Mouse (Mus musculus) G1E-ER4 (cell line): Measurements from ENCODE around the gene Dgkh. TPM values are rescaled to one million over a fixed set of nuclear protein-coding genes. Genes with fewer than 3 reads are reported as not detected.

Experiments used
- GATA1 ChIP-seq: IDR thresholded peaks from one replicate; pipeline ENCODE4 v1.8.0; 2012; ENCODE audit warnings: low read length, inconsistent platforms
- polyA plus RNA-seq: library from polyadenylated mRNA; stranded (reverse); fragments of >175 nt; gene quantifications from 2 replicates; pipeline ENCODE4 v1.2.3, GENCODE M21; 2012

Gene Dgkh
- polyA plus RNA-seq, 1 experiment = not detected

- TF ChIP-seq GATA1 = no peak
Observed at GRCm38 (mm10) chr14:78627516-78628275, 104.9 kb downstream of the Dgkh start.

- TF ChIP-seq GATA1 = no peak
Observed at GRCm38 (mm10) chr14:78618883-78619295, 113.7 kb downstream of the Dgkh start.

GRCm38 (mm10) chr14:78613569-78613968 lies 119.0 kb downstream of the Dgkh start:
- TF ChIP-seq GATA1 = no peak

- no peak for TF ChIP-seq GATA1
Observed at GRCm38 (mm10) chr14:78612111-78612788, 120.3 kb downstream of the Dgkh start.

GRCm38 (mm10) chr14:78594916-78595315 lies 137.7 kb downstream of the Dgkh start:
- TF ChIP-seq GATA1 = no peak

- TF ChIP-seq GATA1 = no peak
Observed at GRCm38 (mm10) chr14:78592965-78593364, 139.6 kb downstream of the Dgkh start.

GRCm38 (mm10) chr14:78590335-78590734 lies 142.2 kb downstream of the Dgkh start:
- no peak for TF ChIP-seq GATA1

- no peak for TF ChIP-seq GATA1
Observed at GRCm38 (mm10) chr14:78584222-78584621, 148.4 kb downstream of the Dgkh start.

GRCm38 (mm10) chr14:78583168-78583567 lies 149.4 kb downstream of the Dgkh start:
- no peak for TF ChIP-seq GATA1

GRCm38 (mm10) chr14:78575899-78576298 lies 156.7 kb downstream of the Dgkh start:
- no peak for TF ChIP-seq GATA1

GRCm38 (mm10) chr14:78568410-78568809 lies 164.2 kb downstream of the Dgkh start:
- no peak for TF ChIP-seq GATA1

- no peak for TF ChIP-seq GATA1
Observed at GRCm38 (mm10) chr14:78566431-78566830, 166.1 kb downstream of the Dgkh start.

- TF ChIP-seq GATA1 = no peak
Observed at GRCm38 (mm10) chr14:78564292-78564691, 168.3 kb downstream of the Dgkh start.

GRCm38 (mm10) chr14:78563211-78563610 lies 169.4 kb downstream of the Dgkh start:
- no peak for TF ChIP-seq GATA1

GRCm38 (mm10) chr14:78562121-78562520 lies 170.5 kb downstream of the Dgkh start:
- TF ChIP-seq GATA1 = no peak

- no peak for TF ChIP-seq GATA1
Observed at GRCm38 (mm10) chr14:78559042-78559441, 173.5 kb downstream of the Dgkh start.

GRCm38 (mm10) chr14:78553661-78554060 lies 178.9 kb downstream of the Dgkh start:
- TF ChIP-seq GATA1 = no peak
